Mouse (Mus musculus) testis, adult 2 months (tissue): ENCODE results near the gene Adprhl2.

Experiments
- CTCF ChIP-seq: fragments of 200-500 bp; IDR thresholded peaks from 2 replicates; pipeline ENCODE4 v1.5.1; 2012; ENCODE audit warnings: low read depth, mild to moderate bottlenecking, inconsistent platforms, low read length, moderate library complexity; ENCODE audit not compliant: control insufficient read depth, insufficient read depth, insufficient replicate concordance
- POLR2A ChIP-seq: fragments of 200-500 bp; IDR thresholded peaks from 2 replicates; pipeline ENCODE4 v1.6.1; 2012; ENCODE audit warnings: low read depth, mild to moderate bottlenecking, inconsistent platforms, low read length, moderate library complexity; ENCODE audit not compliant: control insufficient read depth

GRCm38 (mm10) chr4:126326036-126326435 lies 4.5 kb upstream of the Adprhl2 start:
- TF ChIP-seq CTCF (no peak), POLR2A (no peak)
